Mouse (Mus musculus): ENCODE measurements around the gene Ralgapa1.

Gene Ralgapa1

DNA sequence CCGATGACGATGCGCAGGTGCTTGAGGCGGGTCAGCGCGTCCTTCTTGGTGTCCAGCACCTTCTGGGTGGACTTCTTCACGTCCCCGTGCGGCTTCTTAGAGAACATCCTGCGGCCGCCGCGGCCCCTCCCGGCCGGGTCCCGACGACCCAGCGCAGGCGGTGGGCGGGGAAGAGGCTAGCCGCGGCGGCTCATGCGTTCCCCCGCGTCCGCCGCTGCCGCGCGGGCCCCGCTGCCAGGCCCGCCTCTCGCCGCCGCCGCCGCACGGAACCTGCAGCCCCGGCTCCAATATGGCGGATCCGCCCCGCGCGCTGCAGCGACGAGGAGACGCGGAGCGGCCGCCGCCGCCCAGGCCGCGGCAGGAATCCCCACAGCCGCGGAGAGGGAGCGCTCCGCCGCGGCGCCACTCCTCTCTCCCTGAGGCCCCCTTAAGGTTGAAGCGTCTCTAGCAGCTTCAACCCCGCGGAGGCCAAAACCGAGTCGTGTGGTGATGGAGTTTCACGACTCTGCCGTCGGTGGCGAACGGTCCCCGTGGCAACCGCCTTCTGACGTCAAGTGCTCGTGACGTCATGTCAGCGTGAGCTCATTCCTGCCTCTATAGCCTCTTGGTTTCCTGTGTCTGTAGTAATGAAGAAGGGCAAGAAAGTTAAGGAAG, at the start of gene Ralgapa1:
Gene Ralgapa1 (minus strand): TSS at position 507 of the 654 bp plus-strand sequence.
- DNase-seq (ENCODE audit: low read depth), result peak; percentile 77

DNA sequence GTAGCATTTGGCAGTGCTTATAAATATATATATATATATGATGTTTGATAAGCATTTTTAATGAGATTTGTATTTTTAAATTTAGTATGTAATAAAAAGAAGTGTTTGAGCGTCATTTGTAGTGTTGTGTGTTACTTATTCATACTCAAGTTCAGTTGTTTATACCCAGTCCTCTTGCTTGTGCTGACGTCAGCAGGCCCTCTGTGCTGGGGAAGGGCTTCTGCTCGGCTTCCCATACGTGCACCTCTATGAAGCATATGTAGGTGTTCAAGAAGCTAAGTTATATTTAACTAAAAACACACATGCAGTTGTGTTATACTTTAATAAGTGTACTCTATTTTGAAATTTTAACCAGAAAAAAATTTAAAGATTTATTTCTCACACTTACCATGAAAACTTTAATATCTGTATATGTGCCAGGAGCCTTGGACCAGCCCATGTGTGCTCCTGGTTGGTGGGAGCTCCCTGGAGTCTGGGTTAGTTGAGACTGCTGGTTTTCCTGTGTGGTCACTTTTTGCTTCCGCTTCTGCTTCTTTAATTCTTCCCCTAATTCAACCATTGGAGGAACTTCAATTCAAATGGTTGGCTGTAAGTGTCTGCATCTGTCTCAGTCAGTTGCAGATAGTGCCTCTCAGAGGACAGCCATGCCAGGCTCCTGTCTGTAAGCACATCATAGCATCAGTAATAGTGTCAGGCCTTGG, 48.8 kb upstream of the Ralgapa1 start:
- no peak for DNase-seq (ENCODE audit: low read depth)

DNA sequence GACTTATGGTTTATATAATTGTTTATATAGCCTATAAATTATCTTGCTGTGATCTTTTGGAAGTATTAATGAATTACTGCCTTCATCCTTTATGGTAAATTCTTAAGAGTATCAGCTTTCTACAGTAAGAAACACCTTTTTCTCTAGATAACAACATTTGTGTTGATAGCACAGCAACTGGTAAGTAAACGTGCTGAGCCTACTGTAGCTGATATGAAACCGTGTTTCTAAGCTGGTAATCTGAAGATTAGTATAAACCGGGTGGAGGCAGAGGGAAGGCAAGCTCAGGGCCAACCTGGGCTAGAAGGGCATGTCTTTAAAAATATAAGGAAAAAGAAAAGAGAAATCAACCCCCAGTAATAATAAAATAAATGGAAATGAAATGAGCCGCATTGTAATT, 46.8 kb upstream of the Ralgapa1 start:
- no peak for DNase-seq (ENCODE audit: low read depth)

DNA sequence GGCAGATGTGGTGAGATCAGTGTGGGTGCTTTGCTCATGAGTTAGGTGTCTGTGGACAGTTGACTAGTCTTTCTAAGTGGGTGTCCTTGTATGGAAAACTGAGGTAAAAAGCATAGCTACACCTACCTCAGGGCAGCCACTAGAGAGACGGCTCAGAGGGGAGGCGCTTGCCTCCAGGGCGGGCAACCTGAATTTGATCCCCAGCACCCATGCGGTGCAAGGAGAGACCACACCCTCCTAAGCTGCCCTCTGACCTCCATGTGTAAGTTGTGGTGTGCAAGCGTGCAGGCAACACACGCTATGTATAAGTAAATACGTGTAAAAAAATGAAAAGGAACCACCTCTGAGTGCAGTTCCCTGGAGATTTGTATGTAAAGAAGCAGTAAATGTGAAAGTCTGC, 39.7 kb upstream of the Ralgapa1 start:
- no peak for DNase-seq (ENCODE audit: low read depth)

DNA sequence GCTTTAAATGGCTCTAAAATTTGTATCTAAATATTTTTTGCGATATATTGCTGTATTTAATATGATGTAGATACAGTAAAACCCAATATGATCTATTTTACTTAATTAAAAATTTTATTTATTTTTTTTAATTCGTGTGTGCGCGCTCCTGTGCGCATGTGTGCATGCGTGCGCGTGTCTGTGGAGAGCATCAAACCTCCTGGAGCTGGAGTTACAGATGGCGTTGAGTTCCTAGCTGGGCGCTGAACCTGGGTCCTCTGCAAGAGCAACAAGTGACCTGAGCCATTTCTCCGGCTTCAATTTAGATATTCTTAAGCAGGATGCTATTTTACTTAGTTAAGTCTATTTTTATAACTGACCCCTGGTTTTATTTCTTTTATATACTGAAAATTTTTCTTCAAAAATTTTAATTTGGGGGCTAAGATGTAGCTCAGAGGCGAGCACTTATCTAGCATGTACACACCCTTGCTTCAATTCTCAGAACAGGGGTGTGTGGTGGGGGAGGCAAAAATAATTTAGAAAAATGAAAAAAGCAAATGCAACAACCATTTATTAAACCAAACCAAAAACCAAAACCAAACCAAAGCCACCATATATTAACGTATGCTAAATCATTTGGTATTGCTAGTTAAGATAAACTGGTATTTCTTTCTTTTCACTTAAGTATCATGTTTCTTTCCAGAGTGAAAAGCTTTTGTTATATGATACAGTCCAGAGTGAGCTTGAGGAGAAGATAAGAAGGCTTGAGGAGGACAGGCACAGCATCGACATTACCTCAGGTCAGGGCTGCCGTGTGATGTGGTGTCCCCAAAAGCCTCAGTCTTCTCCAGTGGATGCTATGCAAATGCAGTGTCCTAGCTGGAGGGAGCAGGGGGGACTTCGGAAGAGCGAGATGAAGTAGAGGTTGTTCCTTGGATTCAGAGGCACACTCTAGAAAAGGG, 38.7 kb upstream of the Ralgapa1 start:
- DNase-seq (ENCODE audit: low read depth), result no peak

DNA sequence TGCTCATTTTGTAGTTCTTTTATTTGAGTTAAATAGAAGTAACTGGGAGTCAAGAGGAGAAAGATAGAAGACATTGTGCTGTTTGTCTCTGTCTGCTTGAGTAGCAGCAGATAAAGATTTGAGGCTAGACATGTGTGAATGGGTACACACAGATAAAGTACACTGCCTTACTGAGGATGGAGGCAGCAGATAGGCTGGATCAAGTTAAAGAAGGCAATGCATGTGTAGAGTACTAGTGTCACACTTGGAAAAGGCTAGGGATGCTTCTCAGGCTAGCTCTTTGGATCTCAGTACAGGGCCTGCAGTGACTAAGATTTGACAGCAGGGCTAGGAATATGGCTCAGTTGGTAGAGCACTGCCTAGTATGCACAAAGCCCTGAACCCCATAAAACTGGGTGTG, 29.7 kb upstream of the Ralgapa1 start:
- no peak for DNase-seq (ENCODE audit: low read depth)

DNA sequence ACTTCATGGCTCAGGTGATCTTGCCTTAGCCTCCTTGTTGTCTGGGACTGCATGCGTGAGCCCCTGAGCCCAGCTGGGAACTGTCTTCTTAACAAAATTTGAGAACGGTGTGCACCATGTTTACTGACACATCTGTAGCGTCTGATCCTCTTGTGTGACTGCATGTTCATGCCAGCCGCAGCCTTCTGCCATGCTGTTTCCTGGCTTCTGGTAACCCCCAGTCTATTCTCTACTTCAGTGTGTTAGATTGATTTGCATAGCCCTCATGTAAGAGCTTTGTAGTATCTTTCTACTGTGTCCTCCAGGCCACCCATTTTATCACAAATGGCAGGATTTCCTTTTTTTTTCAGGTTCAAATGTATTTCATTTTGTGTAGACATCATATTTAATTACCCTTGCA, 26.9 kb upstream of the Ralgapa1 start:
- no peak for DNase-seq (ENCODE audit: low read depth)

DNA sequence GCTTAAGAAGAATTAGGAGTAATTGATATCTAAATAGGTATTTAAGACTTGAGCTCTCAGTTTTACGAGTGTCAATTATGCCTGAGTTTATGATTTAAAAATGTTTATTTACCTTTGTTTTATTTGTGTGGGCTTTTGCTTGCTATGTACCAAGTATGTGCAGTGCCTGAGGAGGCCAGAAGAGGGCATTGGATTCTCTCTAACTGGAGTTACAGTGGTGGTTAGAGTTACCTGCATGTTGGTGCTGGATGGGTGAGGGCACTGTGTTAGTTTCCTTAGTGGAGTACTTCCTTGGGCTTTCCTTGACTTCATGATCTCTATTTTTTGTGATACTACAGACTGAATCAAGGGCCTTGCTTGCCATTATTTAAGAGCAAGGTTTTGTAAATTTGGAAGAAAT, 25.8 kb upstream of the Ralgapa1 start:
- DNase-seq (ENCODE audit: low read depth), result no peak

DNA sequence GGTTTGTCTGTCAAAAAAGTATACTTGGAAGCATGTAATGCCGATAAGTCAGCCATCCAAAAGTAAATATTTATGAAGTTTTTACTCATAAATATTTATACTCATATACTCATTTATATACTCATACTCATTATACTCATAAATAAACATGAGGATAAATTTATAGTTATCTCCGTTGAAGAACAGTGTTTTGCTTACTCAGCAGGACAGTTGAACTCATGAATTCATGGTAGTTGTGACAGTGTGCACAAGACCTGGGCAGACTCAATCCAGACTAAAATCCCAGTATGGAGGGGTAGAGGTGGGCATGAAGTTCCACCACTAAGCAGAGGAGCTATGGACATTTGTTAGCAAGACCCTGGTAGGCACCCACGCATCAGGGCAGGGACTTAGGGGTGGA, 16.5 kb upstream of the Ralgapa1 start:
- no peak for DNase-seq (ENCODE audit: low read depth)

DNA sequence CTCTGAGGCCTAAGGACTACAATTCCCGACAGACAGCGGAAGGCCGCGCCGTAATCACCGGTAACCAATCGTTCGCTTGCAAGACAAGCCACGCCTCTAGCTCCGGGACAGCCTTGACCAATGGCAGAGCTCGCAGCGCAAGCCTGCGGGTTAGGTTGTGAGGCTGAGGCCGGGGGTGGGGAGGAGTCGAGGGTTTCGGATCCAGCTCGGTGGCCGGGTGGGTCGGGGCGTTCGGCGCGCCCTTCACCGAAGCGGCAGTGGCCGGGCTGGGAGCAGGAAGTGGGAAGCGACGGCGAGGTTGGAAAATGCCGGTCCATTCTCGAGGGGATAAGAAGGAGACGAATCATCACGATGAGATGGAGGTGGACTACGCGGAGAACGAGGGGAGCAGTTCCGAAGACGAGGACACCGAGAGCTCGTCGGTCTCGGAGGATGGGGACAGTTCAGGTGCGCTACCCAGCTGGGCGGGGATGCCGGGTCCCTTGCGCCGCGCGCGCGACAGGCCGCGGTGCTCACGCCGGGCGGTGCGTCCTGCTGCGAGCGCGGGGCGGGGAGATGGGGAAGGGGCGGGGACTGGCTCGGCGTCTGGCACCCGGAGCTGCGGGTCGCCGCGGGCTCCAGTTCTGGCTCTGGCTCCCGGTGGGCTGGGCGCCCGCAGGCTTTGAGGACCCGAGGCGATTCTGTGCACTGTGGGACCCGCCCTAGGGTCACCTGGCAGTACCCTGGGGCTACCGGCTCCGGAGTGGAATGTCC, 15.4 kb upstream of the Ralgapa1 start, which contains the start of gene Brms1l:
Gene Brms1l (plus strand): TSS at position 126 of the 753 bp plus-strand sequence.
- DNase-seq (ENCODE audit: low read depth), result peak; percentile 98

DNA sequence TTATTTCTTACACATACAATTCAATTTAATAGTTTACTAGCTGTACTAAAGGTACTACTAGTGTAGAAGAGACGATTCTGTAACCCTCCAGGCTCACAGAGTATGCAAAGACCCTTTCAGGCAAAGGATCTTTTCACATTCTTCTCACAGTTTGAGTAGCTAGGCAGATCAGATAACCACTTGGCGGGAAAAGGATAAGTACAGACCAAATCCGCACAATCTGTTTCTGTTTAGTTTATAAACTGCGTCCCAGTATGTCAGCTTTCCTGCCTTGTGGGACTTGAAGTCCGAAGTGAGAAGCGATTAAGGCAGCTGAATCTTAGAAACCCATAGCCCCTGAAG, 14.9 kb upstream of the Ralgapa1 start:
- DNase-seq (ENCODE audit: low read depth), result no peak

DNA sequence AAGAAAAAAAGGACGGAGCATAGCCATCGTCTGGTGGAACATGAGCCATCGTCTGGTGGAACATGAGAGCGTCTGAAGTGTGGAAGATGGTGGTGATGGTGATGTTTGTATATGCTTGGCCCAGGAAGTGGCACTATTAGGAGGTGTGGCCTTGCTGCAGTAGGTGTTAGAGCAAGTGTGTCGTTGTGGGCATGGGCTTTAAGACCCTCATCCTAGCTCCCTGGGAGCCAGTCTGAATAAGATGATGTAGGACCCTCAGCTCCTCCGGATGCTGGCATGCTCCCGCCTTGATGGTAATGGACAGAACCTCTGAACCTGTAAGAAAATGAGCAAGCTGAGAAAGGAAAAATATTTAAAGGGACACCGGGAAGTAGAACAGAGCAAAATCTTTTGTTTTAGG, 13.9 kb upstream of the Ralgapa1 start:
- no peak for DNase-seq (ENCODE audit: low read depth)

DNA sequence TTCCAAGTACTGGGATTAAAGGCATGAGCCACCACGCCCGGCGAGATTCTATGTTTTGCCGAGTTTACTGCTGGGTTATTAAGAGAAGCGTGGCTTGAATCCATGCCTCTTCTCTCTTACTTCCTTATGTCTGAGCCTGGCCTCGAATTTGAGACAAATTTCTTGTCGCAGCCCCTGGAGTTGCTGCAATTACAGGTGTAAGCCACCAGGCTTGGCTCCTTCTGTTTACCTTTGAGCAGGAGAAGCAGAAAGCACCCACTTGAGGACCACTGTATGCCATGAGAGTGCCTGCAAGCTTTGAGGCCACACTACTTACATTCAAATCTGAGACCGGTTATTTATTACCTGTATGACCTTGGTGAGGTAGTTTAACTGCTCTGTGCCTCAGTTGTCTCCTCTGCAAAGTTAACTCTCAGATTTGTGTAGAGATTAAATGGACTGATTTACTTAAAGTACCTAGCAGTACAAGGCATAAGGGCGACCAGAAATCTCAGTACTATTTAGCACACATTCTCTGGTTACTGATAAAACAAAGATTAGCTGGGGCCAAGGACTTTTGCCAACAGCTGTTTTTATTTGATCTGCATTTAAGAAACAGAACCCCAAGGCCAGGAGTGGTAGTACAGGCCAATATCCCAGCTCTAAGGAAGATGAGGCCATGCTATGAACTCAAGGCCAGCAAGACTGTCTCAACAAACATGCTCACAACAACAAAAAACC, 13.1 kb upstream of the Ralgapa1 start:
- no peak for DNase-seq (ENCODE audit: low read depth)

DNA sequence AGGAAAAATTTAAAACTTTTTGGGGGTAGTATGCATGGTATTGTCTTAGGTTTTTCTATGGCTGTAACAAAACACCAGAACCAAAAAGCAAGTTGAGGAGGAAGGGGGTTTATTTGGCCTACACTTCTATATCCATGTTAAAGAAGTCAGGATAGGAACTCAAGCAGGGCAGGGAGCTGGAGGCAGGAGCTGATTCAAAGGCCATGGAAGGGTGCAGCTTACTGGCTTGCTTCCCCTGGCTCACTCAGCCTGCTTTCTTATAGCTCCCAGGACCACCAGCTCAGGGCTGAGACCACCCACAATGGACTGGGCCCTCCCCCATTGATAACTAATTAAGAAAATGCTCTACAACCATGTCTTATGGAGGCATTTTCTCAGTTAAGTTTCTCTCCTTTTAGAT, 12.0 kb upstream of the Ralgapa1 start:
- no peak for DNase-seq (ENCODE audit: low read depth)

DNA sequence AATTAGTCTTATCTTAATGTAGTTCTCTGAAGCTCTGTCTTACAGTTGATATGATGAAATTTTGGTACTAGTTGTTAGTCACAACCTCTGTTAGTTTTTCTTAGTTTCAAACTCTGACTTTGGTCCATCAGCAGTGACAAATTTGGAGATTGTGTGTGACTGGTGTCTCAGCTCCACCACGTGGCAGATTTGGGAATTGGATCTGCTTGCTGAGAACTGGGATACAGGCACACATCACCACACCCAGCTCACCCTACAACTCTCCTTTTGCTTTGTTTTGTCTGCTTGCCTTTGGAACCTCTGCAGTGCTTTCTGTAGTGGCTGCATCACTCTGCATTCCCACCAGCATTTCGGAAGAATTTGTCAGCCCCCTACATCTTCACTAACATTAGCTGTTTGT, 10.1 kb upstream of the Ralgapa1 start:
- DNase-seq (ENCODE audit: low read depth), result no peak

DNA sequence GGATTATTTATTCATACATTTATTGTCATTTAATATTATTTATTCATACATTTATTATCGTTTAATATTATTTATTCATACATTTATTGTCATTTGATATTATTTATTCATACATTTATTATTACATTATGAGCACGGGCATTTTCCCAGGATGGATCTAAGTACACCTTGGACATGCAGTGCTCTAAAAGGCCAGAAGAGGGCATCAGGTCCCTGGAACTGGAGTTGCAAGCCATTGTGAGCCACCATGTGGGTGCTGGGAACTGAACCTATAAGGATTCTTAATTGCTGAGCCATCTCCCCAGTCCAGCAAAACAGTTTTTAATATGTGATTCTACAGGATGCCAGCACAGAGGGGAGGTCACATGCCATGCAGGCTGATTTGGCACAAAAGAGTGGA, 4.6 kb upstream of the Ralgapa1 start:
- DNase-seq (ENCODE audit: low read depth), result no peak

DNA sequence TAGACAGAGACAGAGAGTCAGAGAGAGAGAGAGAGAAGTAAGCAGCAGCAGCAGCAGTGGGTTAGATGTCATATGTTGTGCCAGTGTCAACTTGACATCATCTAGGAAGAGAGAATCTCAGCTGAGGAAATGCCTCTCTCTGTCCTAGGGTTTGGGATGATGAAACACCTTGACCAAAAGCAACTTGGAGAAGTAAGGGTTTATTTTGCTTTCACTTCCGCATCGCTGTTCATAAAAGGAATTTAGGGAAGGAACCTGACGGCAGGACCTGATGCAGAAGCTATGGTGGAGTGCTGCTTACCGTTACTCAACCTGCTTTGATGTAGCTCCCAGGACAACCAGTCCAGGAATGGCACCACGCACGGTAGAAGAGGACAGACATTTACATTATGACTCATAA, 3.1 kb upstream of the Ralgapa1 start:
- DNase-seq (ENCODE audit: low read depth), result no peak

DNA sequence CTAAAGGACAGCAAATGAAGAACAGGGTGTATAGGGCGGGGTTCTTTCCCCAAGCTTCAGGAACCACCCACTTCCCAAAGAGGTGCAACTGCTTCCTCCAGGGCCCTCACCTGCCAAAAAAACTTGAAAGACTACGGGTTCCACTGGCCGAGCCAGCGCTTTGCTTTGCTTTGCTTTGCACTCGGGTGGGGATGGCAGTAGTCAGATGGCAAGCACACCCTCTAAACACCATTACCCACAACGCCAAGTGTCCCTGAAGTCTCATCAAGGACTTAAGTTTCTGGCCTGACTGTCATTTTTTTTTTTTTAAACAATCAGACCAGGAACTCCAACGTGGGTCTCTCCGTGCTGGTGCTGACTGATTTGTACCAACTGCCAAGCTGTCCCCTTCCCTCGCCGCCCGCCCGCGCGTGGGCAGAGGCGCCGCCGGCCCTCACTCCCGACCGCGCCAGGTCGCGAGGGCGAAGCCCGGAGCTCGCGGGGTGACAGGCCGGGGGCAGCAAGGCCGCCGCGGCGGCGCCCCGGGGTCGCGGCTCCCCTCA, 777 bp downstream of the Ralgapa1 start:
- DNase-seq (ENCODE audit: low read depth), result no peak

DNA sequence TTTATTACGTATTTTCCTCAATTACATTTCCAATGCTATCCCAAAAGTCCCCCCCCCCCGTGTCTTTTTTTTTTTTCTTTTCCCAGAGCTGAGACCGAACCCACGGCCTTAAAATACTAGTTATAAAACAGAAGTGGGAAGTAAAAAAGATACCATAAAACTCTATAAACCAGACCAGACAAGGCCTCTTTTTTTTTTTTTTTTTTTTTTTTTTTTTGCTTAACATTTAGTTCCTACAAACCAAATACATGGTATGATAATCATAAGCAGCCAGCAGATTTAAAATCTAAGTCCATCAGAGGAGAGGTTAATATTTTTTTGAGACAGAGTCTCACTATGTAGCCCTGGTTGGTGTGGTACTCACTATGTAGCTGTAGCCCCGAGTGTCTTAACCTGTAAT, 4.5 kb downstream of the Ralgapa1 start:
- no peak for DNase-seq (ENCODE audit: low read depth)

DNA sequence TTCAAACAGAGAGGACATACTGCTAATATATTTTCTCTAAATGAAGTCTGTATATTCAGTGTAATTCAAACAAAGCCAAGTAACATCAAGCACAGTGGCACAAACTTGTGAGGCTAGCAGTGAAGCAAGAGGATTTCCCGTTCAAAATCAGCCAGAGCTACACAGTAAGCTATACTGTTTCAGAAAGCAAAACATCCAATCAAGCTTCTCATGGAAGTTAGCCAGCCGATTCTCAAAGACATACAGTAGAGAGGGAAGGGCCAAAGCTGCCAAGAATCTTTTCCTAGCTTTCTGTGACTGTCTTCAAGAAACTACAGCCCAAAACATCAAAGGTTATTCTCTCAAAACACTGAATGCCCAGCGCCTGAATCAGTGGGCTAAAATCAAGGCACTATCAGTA, 15.9 kb downstream of the Ralgapa1 start:
- DNase-seq (ENCODE audit: low read depth), result no peak

DNA sequence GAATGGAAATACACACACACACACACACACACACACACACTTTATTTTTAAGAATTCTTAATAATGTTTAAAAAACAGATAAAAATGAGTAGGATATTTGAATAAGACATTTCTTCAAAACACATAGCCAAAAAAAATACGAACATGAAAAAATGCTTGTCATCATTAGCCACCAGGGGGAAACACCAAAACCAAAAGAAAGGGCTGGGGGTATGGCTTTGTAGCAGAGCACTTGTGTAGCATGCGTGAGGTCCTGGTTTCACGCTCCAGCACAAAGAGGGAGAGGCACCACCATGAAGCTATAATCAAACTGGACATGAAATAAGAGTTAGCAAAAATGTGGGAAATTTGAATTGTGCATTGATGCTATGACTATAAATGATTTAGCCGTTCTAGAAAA, 19.8 kb downstream of the Ralgapa1 start:
- no peak for DNase-seq (ENCODE audit: low read depth)
